Mouse (Mus musculus) megakaryocyte, adult 5-6 weeks (primary cell): ENCODE measurements at regions not wholly inside any gene's neighbourhood (a gene's known extent, or its start where the extent isn't known, plus 50 kb on each side); places are given as distances from the start of the nearest gene placed in this dataset.

Experiments used
- ATAC-seq: 2 replicates; pipeline ENCODE4 v1.8.0; 2016; ENCODE audit warnings: mild to moderate bottlenecking, inconsistent platforms; ENCODE audit not compliant: poor library complexity, severe bottlenecking

DNA sequence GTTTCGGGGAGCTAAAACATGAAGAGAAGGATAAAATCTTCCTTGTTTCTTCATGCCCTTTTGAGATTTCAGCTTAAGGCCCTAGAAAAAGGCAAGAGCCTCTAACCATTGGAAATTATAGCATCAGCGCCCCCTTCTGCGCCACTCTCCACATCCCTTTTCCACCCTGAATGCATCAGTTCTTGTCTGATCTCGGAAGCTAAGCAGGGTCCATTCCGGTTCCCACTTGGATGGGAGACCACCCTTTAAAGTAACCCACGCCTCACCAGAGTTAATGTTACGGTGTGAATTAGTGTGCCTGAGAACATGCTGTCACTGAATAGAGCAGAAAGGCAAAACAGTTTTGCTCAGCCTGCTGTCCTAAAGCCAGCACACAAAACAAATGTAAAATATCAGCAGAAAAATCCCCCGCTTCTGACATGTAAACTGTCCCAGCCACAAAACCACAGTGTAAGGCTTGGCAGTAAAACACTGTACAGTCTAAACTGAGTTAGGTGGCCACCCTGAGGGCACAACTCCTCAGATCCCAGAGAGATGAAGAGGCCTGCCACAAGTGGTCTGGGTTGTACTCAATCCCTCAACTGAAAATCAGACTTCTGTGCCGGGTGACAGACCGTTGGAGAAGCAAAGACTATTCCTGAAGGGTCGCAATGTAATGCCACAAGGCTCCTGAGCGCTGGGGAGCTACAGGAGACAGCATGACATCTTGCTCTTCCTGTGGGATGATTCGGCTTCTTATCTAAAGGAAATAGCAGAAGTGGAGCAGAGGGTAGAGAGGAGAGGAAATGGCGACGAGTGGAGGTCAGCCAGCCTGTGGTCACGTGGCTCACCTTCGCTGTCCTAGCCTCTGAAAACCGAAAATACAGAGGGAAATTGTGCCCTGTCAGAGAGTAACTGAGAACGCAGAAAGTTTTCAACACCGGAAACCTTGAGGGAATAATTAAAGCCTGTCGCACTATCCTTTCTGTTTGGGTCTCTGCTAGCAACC is 176.2 kb downstream of the Kctd12 start:
- ATAC-seq = peak; percentile 74

DNA sequence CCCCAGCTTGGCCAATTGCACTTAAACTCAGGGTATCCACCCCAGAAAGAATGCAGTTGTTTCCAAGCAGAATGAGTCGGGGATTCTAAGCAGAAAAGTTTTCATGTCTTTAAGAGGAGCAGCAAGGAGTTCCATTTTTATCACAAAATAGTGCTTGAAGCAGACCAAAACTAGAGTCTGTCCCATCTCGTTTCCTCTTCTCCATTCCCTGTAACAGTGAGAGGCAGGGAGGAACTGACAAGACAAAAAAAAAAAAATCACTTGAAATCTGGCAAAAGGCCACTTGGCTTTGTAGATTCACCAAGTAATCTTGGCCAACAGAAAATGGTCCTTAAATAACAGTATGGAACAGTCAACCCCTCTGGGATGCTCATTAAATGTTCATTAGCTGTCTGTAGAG is 186.8 kb downstream of the Kctd12 start:
- peak; percentile 75 for ATAC-seq

DNA sequence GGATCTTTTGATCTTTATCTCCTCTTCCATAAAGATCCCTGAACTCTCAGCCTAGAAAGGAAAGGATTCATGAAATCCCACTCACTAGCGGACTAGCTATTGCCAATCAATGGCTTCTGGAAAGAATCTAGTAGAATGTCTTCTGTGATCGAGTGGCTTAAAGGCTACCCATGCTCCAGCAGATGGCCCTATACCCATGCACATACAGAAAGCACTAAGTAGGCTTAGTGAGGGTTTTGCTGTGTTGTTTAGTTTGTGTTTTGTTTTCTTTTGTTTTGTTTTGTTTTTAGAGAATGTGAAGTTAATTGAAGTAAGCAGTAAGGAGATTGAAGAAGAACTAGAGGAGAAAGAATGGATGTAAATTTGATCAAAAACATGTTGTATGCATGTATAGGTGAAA is 187.5 kb downstream of the Kctd12 start:
- ATAC-seq = peak; percentile 75

DNA sequence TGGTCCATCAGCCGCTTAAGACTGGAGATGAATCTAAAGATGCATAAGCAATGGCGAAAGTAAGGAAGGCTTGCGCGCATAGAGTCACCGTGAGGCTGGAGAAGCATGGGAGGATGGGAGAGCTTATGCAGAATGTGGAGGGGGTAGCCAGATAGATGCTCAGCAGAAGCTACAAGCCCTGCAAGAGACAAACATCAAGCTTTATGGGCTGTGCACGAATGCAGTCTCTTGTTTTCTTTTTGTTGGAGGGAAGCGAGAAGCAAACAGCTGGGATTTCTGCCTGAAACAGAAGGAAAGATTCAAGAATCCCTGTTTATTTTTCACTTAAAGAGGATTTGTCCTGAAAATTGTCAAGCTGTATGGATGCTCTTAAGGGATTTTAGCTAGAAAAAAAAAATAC is 188.7 kb downstream of the Kctd12 start:
- no peak for ATAC-seq

DNA sequence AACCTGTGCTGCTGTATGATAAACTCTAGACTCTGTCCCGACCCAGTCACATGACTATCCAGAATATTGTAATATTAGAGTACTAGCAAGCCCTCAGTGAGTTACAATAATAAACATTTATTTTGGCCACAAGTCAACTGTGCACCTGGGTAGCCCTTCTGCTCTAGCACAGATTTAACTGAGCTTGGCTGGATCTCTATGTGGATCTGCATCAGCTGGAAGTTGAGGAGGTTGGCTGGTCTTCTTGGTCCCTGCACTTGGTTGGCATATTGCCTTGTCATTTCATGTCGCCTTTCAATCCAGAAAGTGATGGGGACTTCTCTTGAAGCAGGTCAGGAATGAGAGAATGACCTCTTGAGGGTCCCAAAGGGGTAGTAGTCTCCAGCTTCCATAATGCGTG is 191.5 kb downstream of the Kctd12 start:
- ATAC-seq = no peak

DNA sequence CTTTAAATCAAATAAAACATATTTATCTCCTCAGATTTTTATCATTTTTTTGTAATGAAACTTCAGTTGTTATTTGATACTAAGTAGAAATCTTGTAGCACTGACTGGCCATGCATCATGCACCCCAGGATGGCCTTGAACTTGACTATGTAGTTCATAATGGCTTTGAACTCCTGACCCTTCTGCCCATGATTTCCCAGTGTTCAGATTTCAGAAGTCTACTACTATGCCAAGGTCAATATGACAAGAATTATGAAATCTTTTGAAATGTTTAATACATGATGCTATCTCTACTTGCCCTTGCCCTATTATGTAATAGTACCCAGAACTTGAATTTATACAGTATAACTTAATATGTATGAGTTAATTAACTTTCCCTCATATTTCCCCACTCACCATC is 200.2 kb downstream of the Kctd12 start:
- no peak for ATAC-seq

DNA sequence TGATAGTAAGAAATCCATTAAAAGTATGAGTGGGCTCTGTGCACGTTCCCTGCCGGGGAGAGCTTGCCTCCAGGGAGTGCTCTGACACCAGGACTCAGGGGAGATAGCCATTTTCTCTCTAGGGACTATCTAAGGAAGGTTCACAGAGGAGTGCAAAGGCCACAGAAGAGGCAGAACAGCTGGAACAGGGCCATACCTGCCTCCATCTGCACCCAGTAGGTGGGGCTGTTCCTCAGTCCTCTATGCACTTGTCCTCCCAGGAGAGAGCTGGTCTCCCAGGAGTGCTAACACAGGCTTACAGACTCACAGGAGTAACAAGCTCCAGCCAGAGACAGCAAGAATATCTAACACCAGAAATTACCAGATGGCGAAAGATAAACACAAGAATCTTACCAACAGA is 212.7 kb downstream of the Kctd12 start:
- peak; percentile 92 for ATAC-seq

DNA sequence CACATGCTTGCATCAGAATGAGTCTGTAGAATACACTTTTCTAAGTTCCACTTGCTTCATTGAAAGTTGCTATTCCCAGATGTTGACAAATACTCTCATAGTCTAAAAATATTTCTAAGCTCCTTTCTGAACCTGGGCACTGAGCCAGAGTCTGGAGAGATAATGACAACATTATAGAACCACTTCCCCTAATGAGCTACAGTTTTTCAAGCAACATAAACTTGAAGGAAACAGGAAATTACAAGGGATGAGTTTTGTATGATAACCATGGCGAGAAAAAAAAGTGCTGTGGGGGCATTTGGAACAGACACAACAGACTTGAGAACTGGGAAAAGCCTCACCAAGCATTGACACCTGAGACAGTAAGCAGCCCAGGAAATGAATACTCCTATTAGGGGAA is 233.8 kb downstream of the Kctd12 start:
- ATAC-seq = peak; percentile 87

DNA sequence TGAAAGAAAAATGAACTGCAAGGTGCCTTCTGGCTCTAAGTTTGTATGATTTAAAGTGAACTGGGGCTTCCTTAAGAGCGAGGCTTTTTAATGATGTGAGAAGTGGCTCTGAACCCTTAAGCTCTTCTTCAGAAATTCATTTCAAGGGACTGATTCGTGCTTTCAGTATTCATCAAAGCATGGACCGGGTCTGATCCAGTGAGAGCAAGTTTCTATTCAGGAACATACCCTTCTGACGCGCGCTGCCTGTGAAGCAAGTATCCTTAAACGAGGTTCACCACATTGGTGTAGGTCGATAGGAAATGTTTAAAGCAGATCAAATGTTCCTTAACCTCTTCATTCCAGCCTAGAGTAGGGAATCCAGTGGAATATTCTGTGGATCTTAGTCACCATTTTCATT is 240.1 kb downstream of the Kctd12 start:
- no peak for ATAC-seq

DNA sequence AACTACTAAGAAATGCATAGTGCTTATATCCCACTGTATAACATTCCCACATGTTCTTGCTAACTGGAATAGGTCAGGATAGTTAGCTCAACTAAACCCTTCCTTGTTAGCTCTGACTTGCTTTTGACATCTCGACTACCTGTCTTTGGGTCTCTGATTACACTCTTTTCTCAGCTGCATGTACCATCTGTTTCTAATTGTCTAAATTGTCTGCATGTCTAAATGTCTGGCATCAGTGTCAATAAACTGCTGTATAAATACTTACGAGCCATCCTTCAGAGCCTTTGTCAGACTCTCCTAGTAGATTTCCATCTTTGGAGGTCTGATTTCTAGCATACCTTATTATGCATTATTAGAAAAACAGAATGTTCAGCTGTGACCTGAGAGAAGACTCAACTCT is 245.8 kb downstream of the Kctd12 start:
- ATAC-seq = no peak

DNA sequence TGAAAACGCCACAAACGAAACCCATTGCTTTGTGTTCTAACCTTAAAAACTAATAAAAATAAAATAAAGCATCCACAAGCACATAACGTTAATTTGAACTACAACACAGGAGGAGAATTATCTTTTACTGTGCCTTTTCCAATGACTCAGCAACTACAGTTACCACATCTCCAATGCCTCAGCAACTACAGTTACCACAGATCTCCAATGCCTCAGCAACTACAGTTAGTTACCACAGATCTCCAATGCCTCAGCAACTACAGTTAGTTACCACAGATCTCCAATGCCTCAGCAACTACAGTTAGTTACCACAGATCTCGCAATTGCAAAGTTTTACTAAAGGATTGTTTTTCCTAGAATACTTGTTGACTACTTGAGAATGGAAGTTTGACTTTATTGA is 248.7 kb downstream of the Kctd12 start:
- ATAC-seq = peak; percentile 96

DNA sequence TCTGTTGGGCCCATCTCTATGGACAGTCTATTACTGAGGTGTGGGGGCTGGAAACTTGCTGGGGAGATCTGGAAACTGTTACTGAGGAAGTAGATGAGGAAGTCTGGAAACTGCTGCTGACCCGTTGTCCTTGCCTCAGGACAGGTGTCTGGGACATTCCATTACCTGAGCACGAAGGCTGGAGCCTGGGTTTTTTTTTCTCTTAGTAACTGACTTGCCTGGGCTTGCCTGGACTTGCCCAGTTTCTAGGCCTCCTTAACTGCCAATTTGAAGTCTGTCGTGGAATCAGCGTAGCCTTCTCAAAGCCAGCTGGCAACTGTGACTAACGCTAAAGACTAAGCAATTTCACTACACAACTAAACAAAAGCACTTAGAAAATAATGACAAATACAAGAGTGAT is 250.7 kb downstream of the Kctd12 start:
- no peak for ATAC-seq

DNA sequence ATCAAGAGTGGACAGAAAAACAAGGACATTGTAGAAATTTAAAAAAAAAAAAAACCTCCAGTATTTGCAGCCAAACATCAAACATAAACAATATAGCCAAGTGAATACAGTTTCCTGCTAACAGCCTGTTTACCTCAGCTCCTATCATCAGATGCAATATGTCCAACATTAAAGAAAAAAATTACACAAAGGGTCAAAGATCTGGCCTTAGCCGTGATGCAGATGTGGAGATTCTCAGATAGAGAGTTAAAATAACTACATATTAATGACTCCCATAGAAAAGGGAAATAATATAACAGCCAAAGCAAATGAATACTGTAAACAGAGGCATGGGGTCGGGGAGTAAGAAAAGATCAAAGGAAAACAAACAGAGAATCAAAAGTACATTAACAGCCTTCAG is 259.8 kb downstream of the Kctd12 start:
- ATAC-seq = no peak

DNA sequence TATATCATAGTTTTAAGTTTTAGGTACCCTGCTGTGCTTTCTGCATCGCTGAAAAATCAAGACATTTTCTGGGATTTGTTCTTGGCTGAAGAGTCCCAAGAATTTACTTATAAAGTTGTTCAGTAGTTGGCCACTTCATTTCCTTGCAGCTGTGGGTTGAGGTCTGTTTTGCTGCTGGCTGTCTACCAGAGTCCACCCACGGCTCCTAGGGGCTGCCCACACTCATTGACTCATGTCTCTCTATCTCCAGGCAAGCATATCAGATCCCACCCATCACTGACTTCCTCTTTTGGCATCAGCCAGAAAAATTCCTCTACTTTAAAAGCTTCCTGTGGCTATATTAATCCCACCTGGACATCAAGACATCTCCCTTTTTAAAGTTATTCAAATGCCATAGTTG is 263.9 kb downstream of the Kctd12 start:
- ATAC-seq = no peak

DNA sequence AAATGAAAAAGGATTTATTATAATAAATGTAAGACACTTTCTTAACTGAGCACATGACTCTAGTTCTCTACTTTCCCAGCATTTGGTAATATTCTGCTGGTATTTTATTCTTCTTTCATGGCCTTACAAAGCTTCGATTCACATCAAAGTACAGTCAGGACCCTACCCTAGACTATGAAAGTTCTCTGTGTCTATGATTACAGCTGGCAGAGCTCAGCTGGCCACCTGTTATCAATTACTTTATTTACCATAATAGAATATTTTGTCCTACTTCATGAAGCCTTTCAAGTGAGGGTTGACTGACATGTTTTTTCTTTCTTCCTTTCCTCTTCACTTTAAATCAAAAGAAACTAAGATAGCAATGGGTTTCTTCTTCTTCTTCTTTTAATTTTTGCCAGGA is 269.8 kb downstream of the Kctd12 start:
- ATAC-seq = no peak

DNA sequence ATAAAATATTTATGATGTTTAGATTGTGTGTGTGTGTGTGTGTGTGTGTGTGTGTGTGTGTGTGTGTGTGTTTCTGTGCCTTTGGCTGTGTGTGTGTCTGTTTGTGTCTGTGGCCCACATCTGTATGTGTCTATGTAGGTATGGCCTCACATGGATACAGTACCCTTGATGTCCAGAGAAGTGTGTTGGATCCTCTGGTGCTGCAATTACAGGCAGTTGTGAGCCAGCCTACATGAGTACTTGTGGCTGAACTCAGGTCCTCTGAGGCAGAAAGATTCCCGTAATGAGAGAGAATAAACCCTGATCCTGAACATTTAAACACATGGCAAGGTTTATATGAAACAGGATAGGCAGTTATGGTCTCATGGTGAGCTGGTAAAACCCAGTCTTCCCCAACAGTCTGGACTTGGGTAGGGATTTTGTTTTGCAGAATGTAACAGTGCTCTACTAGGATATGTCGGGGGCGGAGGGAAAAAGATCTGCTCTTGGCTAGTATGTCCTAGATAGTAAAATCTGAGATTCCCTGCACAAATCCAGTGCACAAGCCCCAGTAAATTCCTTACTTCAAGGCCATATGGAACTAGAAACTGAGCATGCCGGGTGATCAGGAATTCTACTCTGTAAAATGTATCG is 275.6 kb downstream of the Kctd12 start:
- no peak for ATAC-seq

DNA sequence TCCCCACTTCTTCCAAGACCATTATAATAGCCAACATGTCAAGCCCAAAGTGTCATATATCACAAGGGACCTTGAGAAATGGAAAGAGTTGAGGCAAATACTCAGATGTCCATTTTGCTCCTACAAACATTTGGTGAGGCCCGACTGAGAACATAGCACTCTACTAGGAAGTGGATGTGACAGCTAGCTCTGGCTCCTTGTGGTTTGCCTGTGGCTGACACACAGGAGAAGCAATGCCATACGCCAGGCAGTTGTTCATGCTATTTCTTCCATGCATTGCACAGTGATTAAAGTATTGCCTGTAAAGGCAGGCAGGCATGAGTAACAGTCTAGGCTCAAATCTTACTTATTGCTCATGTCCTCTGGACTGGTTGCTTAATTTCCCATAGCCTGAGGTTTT is 281.3 kb downstream of the Kctd12 start:
- no peak for ATAC-seq

DNA sequence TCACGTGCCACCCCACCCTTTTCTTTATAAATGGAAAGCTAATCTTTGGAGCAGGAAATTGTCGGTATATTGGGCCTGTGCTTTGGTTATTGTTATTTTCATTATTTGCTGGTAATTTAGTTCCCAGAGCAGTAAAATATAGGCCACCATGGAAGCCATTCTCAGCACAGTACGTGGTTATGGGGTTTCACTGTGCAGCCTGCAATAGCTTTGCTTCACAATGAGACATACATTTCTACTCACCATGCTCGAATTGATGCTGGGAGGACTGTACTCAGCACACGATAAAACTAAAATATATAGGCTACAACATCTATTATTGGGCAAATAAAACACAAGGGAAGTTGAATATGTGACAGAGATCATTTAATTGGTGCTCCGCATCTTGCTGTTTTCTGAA is 282.0 kb downstream of the Kctd12 start:
- no peak for ATAC-seq

DNA sequence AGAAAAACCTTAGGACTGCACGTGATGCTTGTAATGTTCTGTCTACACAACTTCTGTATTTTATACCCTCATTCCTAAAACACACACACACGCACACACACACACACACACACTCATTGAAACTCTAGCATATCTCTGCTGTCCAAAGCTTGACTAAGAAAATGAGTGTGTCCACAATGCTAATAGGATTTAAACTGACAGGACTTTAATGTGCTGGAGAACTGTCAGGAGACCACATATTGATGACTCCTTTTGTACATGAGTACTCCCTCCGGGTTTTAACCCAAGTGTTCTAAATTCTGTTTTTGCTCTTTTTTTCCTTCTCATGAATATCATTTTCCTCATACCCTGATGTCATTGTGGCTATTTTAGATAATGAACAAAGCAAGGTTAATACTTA is 283.4 kb downstream of the Kctd12 start:
- no peak for ATAC-seq

DNA sequence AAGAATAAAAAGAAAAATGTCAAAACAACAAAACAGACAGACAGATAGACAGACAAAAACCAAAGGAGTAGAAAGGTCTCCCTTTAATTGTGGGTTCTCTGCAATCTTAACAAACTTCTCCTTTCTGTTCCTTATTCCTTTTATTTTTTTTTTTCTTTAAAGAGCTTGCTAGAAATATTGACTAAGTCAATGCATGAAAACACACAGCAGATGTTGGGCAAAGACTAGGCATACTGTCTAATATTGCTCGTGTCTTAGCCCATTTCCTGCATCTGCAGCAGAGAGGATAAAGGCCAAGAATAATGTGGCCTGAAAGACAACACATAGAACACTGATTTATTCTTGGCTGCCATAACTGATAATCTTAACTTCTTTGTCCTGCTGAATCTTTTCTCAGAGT is 295.6 kb downstream of the Kctd12 start:
- peak; percentile 57 for ATAC-seq

DNA sequence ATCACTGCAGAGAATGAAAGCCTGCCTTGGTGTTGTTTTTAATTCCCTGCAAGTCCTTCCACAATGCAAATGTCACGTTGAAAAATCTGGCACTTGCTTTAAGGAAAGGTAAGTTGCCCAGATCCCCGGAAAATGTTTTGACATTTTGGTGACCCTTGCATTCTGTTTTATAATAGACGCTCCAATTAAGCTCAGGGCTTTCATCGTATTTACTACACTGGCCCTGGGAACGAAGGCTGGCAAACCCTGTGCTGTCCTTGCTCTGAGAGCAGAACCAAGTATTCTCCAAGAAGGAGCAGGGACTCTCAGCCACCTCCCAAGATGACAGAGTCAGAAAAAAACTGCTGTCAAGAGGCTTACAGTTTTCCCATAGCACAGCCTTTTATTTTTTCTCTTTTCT is 305.9 kb downstream of the Kctd12 start:
- no peak for ATAC-seq

DNA sequence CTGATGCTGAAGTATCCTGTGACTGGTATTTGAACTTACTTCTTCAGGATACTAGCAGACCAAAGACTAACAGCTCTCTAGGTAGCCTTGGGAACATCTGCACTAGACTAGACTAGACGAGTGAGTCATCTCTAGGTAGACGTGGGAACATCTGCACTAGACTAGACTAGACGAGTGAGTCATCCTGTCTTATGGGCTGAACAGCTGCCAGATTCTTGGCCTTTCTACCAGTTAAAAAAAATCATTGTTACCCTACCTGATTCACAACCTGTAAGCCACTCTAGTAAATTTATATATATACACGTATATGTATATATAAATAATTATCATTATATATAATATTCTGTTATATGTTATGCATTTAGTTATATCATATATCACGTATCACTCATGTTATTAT is 307.8 kb downstream of the Kctd12 start:
- no peak for ATAC-seq
